Mouse (Mus musculus) liver, embryonic 12.5 days (tissue): Measurements from ENCODE around the gene Cenpe. TPM values are rescaled to one million over a fixed set of nuclear protein-coding genes. Genes with fewer than 3 reads are reported as not detected.

Source experiments
- ATAC-seq: fragments of 200-750 bp; cut with Nextera tagmentation; 2 replicates; pipeline ENCODE4 v1.8.0; 2017; ENCODE audit warnings: moderate number of reproducible peaks, mild to moderate bottlenecking, moderate library complexity
- H3K27ac ChIP-seq: fragments of 300-500 bp; sonication (generic); 2 replicates; pipeline ENCODE4 v1.5.1; 2016; ENCODE audit warnings: mild to moderate bottlenecking
- H3K27me3 ChIP-seq: fragments of 300-500 bp; sonication (generic); replicated peaks from 2 replicates; pipeline ENCODE4 v1.6.1; 2016; ENCODE audit warnings: mild to moderate bottlenecking, moderate library complexity
- H3K36me3 ChIP-seq: fragments of 300-500 bp; sonication (generic); 2 replicates; pipeline ENCODE4 v1.6.1; 2016; ENCODE audit warnings: mild to moderate bottlenecking, moderate library complexity
- H3K4me1 ChIP-seq: fragments of 300-500 bp; sonication (generic); 2 replicates; pipeline ENCODE4 v1.6.1; 2016
- H3K4me2 ChIP-seq: fragments of 300-500 bp; sonication (generic); 2 replicates; pipeline ENCODE4 v1.6.1; 2016; ENCODE audit warnings: mild to moderate bottlenecking, moderate library complexity
- H3K4me3 ChIP-seq: fragments of 300-500 bp; sonication (generic); 2 replicates; pipeline ENCODE4 v1.5.1; 2016; ENCODE audit warnings: mild to moderate bottlenecking, moderate library complexity
- H3K9ac ChIP-seq: fragments of 300-500 bp; sonication (generic); 2 replicates; pipeline ENCODE4 v1.6.1; 2016; ENCODE audit warnings: mild to moderate bottlenecking, moderate library complexity
- H3K9me3 ChIP-seq: fragments of 300-500 bp; sonication (generic); replicated peaks from 2 replicates; pipeline ENCODE4 v1.6.1; 2016; ENCODE audit warnings: mild to moderate bottlenecking, moderate library complexity
- WGBS: fragments of 180-500 bp; shearing (Covaris S2); methylation state at CpG from one replicate; pipeline ENCODE4 v1.1.7; 2016; ENCODE audit not compliant: insufficient replicate concordance; 5-methylcytosine and 5-hydroxymethylcytosine counted together
- polyA plus RNA-seq: library from polyadenylated mRNA; unstranded; fragments of >200 nt; fragmentation: Nextera tagmentation; extraction: Ambion mirVana; gene quantifications from 2 replicates; pipeline ENCODE4 v1.2.1, GENCODE M21; 2016

Gene Cenpe
- polyA plus RNA-seq, 1 experiment from 2014 or later: 25.5 TPM

GRCm38 (mm10) chr3:135312916-135313491, 100.7 kb downstream of the Cenpe start:
- no peak overlapping the region for H3K9ac ChIP-seq
- peaks cover 5% of the 10 kb centered on the region; the same call in 1 of the 2 replicates for H3K27me3 ChIP-seq
- no peak for ATAC-seq
- H3K4me3 ChIP-seq: no peak overlapping the region
- no peak overlapping the region for H3K4me2 ChIP-seq
- 0 out of 2 replicates have a peak, but pooled peaks cover 3% of the 10 kb centered on the region for H3K9me3 ChIP-seq
- no peak overlapping the region for H3K27ac ChIP-seq
- peaks cover 2% of the 10 kb centered on the region for H3K4me1 ChIP-seq
- WGBS: 32% methylated on average over 2 of the region's 2 CpGs
- no peaks in the 10 kb centered on the region for H3K36me3 ChIP-seq

- H3K36me3 ChIP-seq: no peaks in the 10 kb centered on the region
- ATAC-seq: no peak
- H3K4me1 ChIP-seq: no peaks in the 10 kb centered on the region
- H3K4me2 ChIP-seq: no peak overlapping the region
- whole genome bisulfite sequencing: 55% methylated on average over 2 of the region's 2 CpGs
- no peak overlapping the region for H3K9ac ChIP-seq
- no peak overlapping the region for H3K4me3 ChIP-seq
- no peak overlapping the region for H3K27ac ChIP-seq
- H3K9me3 ChIP-seq: 0 out of 2 replicates have a peak, but pooled peaks cover 3% of the 10 kb centered on the region
- H3K27me3 ChIP-seq: no peaks in the 10 kb centered on the region
These were observed 101.4 kb downstream of the Cenpe start for GRCm38 (mm10) chr3:135313727-135314126.

- Histone ChIP-seq H3K36me3 (no peaks in the 10 kb centered on the region), H3K4me1 (no peaks in the 10 kb centered on the region), H3K27me3 (no peaks in the 10 kb centered on the region), H3K27ac (no peak overlapping the region), H3K4me2 (no peak overlapping the region), H3K4me3 (no peak overlapping the region), H3K9ac (no peak overlapping the region), H3K9me3 (0 out of 2 replicates have a peak, but pooled peaks cover 3% of the 10 kb centered on the region)
- WGBS: 51% methylated on average over 2 of the region's 2 CpGs
- no peak for ATAC-seq
These were observed 102.5 kb downstream of the Cenpe start for GRCm38 (mm10) chr3:135314811-135315210.

- Histone ChIP-seq H3K27me3 (no peaks in the 10 kb centered on the region), H3K9me3 (0 out of 2 replicates have a peak, but pooled peaks cover 3% of the 10 kb centered on the region), H3K27ac (no peak overlapping the region), H3K36me3 (no peaks in the 10 kb centered on the region), H3K4me1 (no peaks in the 10 kb centered on the region), H3K4me3 (no peak overlapping the region), H3K4me2 (no peak overlapping the region), H3K9ac (no peak overlapping the region)
- ATAC-seq: no peak
- 70% methylated on average over 9 of the region's 9 CpGs for WGBS
These were observed 103.5 kb downstream of the Cenpe start for GRCm38 (mm10) chr3:135315720-135316425.

- WGBS: 58% methylated on average over 11 of the region's 11 CpGs
- H3K27ac ChIP-seq: no peak overlapping the region
- no peak overlapping the region for H3K9ac ChIP-seq
- no peaks in the 10 kb centered on the region for H3K36me3 ChIP-seq
- no peak overlapping the region for H3K4me3 ChIP-seq
- no peaks in the 10 kb centered on the region for H3K4me1 ChIP-seq
- no peak for ATAC-seq
- no peak overlapping the region for H3K4me2 ChIP-seq
- 0 out of 2 replicates have a peak, but pooled peaks cover 3% of the 10 kb centered on the region for H3K9me3 ChIP-seq
- H3K27me3 ChIP-seq: no peaks in the 10 kb centered on the region
These were observed 106.0 kb downstream of the Cenpe start for GRCm38 (mm10) chr3:135318331-135318730.

Other genes starting within 250 kb of the Cenpe start
- gene Bdh2, start 68.7 kb downstream of the Cenpe start, polyA plus RNA-seq: 0.49 and 0.61 TPM in 2 replicates
- 0.24 and 0.49 TPM in 2 replicates for gene Slc9b2, start 95.2 kb downstream of the Cenpe start, polyA plus RNA-seq
- gene Slc9b1, start 135.5 kb downstream of the Cenpe start, polyA plus RNA-seq: 0.07 and 0.25 TPM in 2 replicates
- gene Cisd2, start 211.4 kb downstream of the Cenpe start, polyA plus RNA-seq: 45.4 and 45.7 TPM in 2 replicates
- gene Ube2d3, start 225.6 kb downstream of the Cenpe start, polyA plus RNA-seq: 331 and 332 TPM in 2 replicates